Mouse (Mus musculus): ENCODE measurements at regions not wholly inside any gene's neighbourhood (a gene's known extent, or its start where the extent isn't known, plus 50 kb on each side); places are given as distances from the start of the nearest gene placed in this dataset.
A peak's percentile ranks its signal among the peaks of the same experiment; 100 is the strongest.
"Not testable (repeated sequence)": the region's sequence is repeated elsewhere in the genome, so short reads cannot be mapped to it uniquely, and the experiment has no call there.

DNA sequence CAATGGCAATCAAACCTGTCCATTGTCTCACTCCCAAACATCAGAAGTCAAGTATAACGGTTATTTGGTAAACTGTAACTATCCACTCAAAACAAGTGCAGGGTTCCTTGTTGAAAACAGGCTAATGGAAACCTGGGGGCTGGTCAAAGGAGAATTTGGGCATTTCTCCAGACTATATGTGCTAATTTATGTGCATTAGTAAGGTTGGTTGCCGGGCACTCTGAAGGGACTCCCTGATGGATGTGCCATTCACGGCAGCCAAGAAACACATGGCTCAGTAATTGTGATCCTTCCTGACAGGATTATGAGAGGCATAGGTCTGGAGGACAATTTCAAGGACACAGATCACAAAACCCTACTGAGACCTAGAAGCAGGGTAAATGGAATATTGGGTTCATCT, 295.5 kb upstream of the Ubash3b start:
- no peak for DNase-seq (ENCODE audit: low spot score in 2 of 2)

- no peak for DNase-seq (ENCODE audit: low spot score in 2 of 2)
Observed at GRCm38 (mm10) chr9:41451738-41452137, 290.2 kb upstream of the Ubash3b start.

DNA sequence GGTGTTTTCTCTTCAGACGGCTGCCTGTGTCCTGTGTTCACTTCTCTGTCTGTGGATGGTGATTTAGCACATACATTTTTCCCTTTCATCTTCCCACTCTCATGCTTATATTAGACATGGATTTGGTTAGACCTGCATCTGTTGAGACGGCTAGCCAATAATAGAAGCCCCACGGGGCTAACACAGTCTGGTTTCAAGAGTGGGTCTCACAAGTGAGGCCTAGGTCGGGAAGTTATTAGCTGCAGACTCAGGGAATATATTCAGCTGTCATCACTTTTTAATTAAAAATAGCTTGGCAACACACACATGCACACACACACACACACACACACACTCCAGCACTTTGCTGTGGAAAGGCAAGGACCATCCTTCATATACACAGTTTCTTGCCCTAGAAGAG, 287.7 kb upstream of the Ubash3b start:
- no peak for DNase-seq (ENCODE audit: low spot score in 2 of 2)

- DNase-seq (ENCODE audit: low spot score in 2 of 2) = no peak
Observed at GRCm38 (mm10) chr9:41447902-41448301, 286.4 kb upstream of the Ubash3b start.

DNA sequence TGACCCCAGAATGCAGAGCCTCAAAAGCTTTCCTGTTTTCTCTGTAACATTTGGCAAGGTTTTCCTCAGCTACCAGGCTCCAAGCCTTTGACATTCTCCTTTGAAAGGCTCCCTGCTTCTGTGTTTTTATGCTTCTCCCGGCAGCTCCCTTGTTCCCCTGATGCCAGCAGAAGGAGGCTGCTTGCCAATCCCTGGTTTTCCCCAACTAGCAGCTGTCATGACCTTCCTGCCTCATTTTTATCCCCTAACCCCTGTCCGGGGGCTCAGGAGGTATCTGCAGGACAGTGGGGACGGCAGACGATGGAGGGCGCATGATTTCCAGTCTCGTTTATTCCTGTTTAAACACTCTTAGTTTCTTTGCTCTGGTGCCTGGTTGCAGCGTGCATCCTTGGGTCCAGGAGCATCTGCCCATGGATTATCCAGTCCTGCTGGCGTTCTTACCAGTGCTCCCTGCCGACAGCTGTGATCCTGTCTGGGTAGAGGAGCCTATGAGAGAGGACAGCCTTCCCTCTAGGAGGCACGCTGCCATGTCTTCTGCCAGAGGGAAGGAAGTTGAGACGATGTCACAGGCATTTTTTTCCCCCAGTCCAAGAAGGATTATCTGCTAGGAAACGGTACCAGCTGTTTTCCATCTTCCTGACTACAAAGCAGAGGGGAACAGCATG, 285.8 kb upstream of the Ubash3b start:
- peak; percentile 37 to 68 for DNase-seq (ENCODE audit: low spot score in 2 of 2)

DNA sequence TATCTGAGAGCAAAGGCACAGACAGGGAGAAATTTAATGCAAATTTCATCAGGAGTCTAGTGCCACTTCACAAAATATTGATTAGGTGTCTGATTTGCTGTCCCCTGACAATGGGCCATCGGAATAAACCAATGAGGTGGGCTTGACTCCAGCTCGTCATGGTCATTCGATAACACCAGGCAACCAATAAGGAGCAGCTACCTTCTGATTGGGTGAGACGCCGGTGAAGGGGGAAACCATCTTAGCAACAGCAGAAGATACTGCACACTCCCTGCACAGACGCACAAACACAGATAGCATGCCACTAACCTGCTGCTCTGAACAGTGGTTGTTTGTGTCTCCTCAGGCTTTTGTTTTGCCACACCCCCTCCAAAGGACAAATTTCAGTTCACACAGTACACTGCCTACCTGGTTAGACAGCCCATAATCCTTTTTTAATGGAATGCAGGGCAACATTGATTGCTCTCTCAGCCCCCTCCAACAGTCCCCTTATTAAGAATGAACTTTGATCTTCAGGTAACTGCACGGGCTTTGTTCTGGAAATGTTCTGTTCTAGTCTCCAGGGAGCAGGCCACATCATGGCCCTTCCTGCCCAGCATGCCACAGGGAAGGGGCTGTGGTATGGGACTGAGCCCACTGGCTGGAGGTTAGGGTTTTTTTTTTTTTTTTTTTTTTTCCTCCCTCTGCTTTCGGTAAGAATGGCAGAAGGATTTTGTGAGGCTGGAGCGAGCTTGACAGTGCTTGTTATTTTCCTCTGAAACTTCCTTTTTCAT, 285.1 kb upstream of the Ubash3b start:
- no peak for DNase-seq (ENCODE audit: low spot score in 2 of 2)

GRCm38 (mm10) chr9:41442418-41442817, 280.9 kb upstream of the Ubash3b start:
- DNase-seq (ENCODE audit: low spot score in 2 of 2) = no peak

DNA sequence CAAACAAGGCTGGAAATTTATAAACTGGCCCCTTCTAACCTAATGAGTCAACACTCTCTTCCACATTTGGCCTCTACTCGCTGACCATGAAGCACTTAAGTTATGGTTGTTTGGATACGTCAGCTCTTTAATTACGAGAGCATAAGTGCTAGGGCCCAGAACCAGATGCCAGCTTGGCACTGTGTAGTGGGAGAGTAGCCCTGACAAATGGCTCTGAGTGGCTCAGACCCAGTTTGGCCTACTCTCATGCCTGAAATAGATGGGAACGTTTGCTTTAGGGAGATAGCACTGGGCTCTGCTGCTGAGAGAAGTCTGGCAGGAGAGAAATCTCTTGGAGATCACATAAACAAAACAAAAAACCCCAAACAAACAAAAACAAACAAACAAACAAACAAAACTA, 278.5 kb upstream of the Ubash3b start:
- DNase-seq (ENCODE audit: low spot score in 2 of 2) = peak; percentile 52 to 70

GRCm38 (mm10) chr9:41438141-41438540, 276.6 kb upstream of the Ubash3b start:
- DNase-seq (ENCODE audit: low spot score in 2 of 2) = no peak

GRCm38 (mm10) chr9:41430391-41431343, 269.2 kb upstream of the Ubash3b start:
- DNase-seq (ENCODE audit: low spot score in 2 of 2) = no peak

- no peak for DNase-seq (ENCODE audit: low spot score in 2 of 2)
Observed at GRCm38 (mm10) chr9:41429711-41430390, 268.4 kb upstream of the Ubash3b start.

DNA sequence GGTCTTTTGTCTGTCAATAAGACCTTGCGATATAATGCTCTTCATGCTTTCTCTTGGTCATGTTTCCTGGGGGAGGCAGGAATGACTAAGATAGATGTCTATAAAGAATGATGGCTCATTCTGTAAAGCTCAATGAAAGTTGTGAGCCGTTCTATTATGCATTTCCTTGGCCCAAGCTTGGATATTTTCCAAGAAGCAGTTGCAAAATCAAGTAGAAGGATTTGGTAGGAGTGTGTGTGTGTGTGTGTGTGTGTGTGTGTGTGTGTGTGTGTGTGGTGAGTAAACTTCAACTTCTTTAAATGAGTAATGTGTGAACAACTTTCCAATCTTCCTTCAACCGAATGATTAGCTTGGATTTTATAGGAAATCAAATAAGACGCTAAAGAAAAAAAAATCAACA, 267.7 kb upstream of the Ubash3b start:
- DNase-seq (ENCODE audit: low spot score in 2 of 2) = no peak

DNA sequence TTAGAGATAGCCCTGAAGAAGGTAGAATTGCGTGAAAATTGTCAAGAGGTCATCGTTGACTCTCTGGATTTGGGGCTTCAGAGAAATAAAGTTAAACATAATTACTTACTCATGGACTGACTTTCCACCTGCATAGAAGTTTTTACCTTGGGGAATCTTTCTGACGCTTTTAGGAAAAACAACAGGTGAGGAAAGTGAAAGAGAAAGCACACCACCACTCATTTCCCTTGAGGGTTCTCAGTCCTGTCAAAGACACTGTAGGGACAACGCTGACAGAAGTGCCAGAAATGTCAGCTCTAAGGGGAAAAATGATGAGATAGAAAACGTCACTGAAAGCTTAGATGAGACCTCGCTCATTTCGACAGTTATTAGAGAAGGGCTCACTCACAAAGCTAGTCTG, 265.2 kb upstream of the Ubash3b start:
- no peak for DNase-seq (ENCODE audit: low spot score in 2 of 2)

GRCm38 (mm10) chr9:41425225-41425624, 263.7 kb upstream of the Ubash3b start:
- DNase-seq (ENCODE audit: low spot score in 2 of 2) = no peak

DNA sequence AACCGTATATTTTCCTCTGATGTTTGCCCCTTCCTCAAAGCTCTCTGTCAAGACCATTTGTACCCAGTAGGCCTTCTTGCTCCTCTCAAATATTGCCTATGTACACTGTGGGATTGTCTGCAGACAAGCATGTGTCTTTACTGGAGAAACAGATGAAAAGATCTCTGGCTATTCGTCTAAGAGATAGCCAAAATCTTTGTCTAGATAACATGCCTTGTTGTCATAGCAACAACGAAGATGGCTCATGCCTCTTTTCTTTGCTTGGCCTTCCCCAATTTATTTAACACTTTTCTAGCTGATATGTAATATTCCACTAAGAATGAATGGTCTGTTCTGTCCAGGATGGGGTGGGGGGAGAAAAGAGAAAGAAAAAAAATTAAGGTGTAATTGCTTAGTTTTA, 252.3 kb upstream of the Ubash3b start:
- DNase-seq (ENCODE audit: low spot score in 2 of 2) = no peak

DNA sequence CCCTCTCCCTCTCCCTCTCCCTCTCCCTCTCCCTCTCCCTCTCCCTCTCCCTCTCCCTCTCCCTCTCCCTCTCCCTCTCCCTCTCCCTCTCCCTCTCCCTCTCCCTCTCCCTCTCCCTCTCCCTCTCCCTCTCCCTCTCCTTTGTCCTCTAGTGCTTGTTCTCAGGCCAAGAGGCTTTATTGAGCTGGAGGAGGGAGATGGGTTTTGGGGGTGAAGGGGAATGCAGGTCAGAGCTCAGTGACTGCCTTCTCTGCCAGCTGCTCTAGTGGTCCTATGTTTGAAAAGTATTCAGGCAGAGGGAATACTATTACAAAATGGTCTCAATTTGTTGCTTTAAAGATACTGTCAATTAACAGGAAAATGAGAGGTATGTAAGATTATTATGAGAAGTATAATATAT, 251.6 kb upstream of the Ubash3b start:
- not testable (repeated sequence) for DNase-seq (ENCODE audit: low spot score in 2 of 2)

DNA sequence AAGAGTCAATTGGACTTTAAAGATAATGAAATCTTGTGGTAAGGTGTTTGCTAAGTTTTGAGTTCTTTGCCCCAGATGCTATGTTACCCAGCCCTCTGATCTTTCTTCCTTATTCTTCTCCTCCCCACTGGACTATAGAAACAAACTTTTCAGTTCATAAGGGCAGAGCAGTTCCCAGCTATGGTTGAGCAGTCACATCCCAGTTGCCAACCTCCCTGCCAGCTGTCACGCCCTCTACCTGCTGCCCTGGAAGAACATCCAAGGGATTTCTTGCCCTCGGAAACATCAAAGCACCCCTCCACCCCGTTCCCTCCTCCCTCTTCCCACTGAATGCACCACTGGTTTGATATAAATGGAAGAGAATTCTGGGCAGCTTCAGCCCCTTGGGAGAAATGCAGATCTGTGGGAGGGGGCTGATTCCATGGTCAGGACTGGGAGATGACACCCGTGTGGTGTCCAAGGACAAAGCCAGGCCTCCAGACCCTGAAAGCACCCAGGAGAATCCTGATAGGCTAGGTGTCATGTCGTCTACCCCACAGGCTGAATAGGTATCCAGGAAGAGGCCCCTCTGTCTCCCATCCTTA, 250.8 kb upstream of the Ubash3b start:
- DNase-seq (ENCODE audit: low spot score in 2 of 2) = no peak

DNA sequence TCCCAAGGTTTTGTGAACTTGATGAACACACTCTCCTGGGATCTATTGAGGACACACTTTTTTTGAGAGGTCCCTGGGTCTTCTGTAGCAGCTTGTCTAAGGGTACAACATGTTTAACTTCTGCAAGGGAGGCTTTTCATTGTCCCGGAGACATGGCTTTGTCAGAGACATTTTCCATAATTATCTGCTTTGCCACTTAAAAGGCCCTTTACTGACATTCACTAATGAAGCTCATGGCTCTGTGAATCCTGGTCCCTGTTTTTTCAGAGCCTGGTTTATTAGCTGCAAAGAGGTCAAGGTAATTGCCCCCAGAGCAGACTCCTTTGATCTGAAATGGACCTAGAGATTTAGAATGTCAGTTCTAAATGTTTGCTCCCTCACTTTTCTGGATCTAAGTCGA, 246.8 kb upstream of the Ubash3b start:
- no peak for DNase-seq (ENCODE audit: low spot score in 2 of 2)

DNA sequence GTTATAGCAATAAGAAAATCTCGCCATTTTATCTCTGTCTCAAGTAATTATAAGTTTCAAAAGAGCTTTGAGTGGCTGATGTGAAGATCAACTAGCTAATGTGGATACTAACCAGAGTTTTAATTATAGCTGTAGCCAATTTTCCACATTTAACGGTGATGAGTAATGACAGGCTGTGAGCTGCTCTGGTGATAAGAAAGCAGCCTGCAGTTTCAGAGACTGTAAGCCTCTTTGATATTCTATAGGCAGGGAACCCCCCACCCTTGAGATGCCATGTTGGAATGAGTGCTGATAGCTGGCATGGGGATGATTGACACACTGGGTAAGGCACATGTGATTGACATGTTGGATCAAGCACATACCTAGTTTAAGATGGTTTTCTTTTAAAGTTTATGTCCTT, 245.6 kb upstream of the Ubash3b start:
- DNase-seq (ENCODE audit: low spot score in 2 of 2) = no peak

DNA sequence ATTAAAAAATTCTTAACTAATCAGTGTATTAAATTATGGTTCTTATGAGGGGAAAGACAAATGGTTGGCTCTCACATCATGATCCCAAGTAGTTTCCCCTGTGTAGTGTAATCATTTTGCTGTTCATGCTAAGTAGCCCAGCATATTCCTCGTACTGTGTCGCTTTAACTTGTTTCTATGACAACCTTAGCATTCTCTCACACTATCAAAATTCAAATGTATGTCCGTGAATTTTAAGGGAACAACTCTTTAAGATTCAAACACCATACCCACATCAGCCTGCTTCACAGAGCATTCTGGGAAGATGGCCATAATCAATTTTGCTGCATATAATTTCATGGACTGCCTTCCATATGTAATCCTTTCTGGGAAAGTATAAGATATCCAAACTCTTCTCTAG, 241.4 kb upstream of the Ubash3b start:
- DNase-seq (ENCODE audit: low spot score in 2 of 2) = no peak

DNA sequence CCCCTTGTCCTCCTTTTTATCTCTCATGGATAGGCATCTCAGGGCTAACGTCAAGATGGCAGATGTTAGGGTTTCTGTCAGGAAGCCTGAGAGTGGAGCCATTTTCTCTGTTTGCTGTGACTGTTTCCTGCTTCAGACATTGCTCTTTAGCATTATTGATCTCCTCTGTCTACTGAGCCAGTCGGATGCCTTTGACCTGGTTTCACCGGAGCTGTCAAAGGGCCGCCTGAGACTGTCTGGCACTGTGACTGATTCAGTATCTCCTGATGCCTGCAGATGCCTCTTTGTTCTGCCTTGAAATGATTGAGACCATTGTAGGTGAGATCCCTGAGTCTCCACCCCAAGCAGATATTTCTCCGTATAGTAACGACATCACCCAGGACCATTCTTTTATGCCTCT, 239.5 kb upstream of the Ubash3b start:
- DNase-seq (ENCODE audit: low spot score in 2 of 2) = no peak

Measured in gastrocnemius, adult 8-10 months (tissue).